In genomic region chr2:148717072-148717471, GRCm38 (mm10) we compare ENCODE assay signal across 27 mouse cellular contexts. TPM values are rescaled to one million over a fixed set of nuclear protein-coding genes. Genes with fewer than 3 reads are reported as not detected.
DNase-seq lines count a peak whose midpoint lies in the region; ATAC-seq and TF ChIP-seq lines count a peak whose summit lies in the region.
"Had no signal": no experiment of that assay in that cellular context is flagged by ENCODE, and none has a peak within 500 bp of the region (broad histone marks: within the 10 kb centered on the region; RNA-seq: fewer than 3 reads in every experiment).

No protein-coding gene starts in this region.

- no peak overlapping the region for H3K9ac ChIP-seq in heart, embryonic 14.5 days (ENCODE audit: low read length)
- no peak overlapping the region for H3K9ac ChIP-seq in kidney, postnatal 0 days (ENCODE audit: low read depth, low read length)
- H3K9ac ChIP-seq in hindbrain, embryonic 11.5 days (ENCODE audit: low read depth, low read length) = no peak overlapping the region
- H3K9ac ChIP-seq: forebrain, embryonic 12.5 days; liver, embryonic 14.5 days; midbrain, embryonic 13.5 days had no signal

- H3K27me3 ChIP-seq in heart, embryonic 14.5 days (ENCODE audit: control insufficient read depth, insufficient read depth, low read length) = no peaks in the 10 kb centered on the region
- H3K27me3 ChIP-seq in kidney, postnatal 0 days (ENCODE audit: insufficient read depth, low read length) = no peaks in the 10 kb centered on the region
- H3K27me3 ChIP-seq in myocyte (ENCODE audit: control insufficient read depth, insufficient read depth, insufficient read length) = no peaks in the 10 kb centered on the region
- no peaks in the 10 kb centered on the region for H3K27me3 ChIP-seq in hindbrain, embryonic 11.5 days (ENCODE audit: control insufficient read depth, insufficient read depth, low read length)
- H3K27me3 ChIP-seq: forebrain, embryonic 12.5 days; midbrain, embryonic 13.5 days had no signal

- H3K36me3 ChIP-seq in heart, embryonic 14.5 days (ENCODE audit: control insufficient read depth, insufficient read depth, low read length) = no peaks in the 10 kb centered on the region
- 0 out of 2 replicates have a peak, but pooled peaks cover 3% of the 10 kb centered on the region for H3K36me3 ChIP-seq in kidney, postnatal 0 days (ENCODE audit: insufficient read depth, low read length)
- peaks cover 5% of the 10 kb centered on the region for H3K36me3 ChIP-seq in myocyte (ENCODE audit: control insufficient read depth, insufficient read depth)
- no peaks in the 10 kb centered on the region for H3K36me3 ChIP-seq in hindbrain, embryonic 11.5 days (ENCODE audit: control insufficient read depth, insufficient read depth, low read length)
- H3K36me3 ChIP-seq: embryonic facial prominence, embryonic 10.5 days; hindbrain, embryonic 10.5 days had no signal

- 35% methylated on average over 2 of the region's 2 CpGs for WGBS in heart, embryonic 14.5 days
- 66% methylated on average over 2 of the region's 2 CpGs for WGBS in kidney, postnatal 0 days
- WGBS in hindbrain, embryonic 11.5 days = 80% methylated on average over 2 of the region's 2 CpGs

- ATAC-seq in heart, embryonic 14.5 days (ENCODE audit: insufficient number of reproducible peaks, insufficient read depth, low FRiP score, low read depth) = no peak
- ATAC-seq in kidney, postnatal 0 days (replicated peaks; ENCODE audit: low FRiP score, low read depth) = peak; percentile 72; the same call in 1 of the 2 replicates
- ATAC-seq in hindbrain, embryonic 11.5 days (ENCODE audit: low FRiP score) = no peak
- ATAC-seq: midbrain, embryonic 13.5 days had no signal

- TF ChIP-seq POLR2A in myocyte (IDR thresholded peaks at IDR 0.05; ENCODE audit: insufficient read length, low read depth) = no peak

- DNase-seq in heart, adult 18-20 months = no peak
- DNase-seq in layer of hippocampus, adult 2 months (ENCODE audit: low spot score in 2 of 2) = no peak
- DNase-seq in layer of hippocampus, adult 9-10 months (ENCODE audit: low spot score) = no peak
- DNase-seq in kidney, postnatal 0 days (ENCODE audit: low spot score) = no peak
- no peak for DNase-seq in hindbrain, embryonic 11.5 days (ENCODE audit: low spot score)
- no peak for DNase-seq in neural tube, embryonic 10.5 days (ENCODE audit: extremely low spot score, low spot score)
- DNase-seq: cerebellum, adult 8-10 months; gastrocnemius, postnatal 36 days; layer of hippocampus, postnatal 36 days; right cerebral cortex, postnatal 4 days had no signal

- H3K9me3 ChIP-seq in heart, embryonic 14.5 days (ENCODE audit: control insufficient read depth, low read length) = no peaks in the 10 kb centered on the region
- no peaks in the 10 kb centered on the region for H3K9me3 ChIP-seq in kidney, postnatal 0 days (replicated peaks; ENCODE audit: low read length)
- no peaks in the 10 kb centered on the region for H3K9me3 ChIP-seq in hindbrain, embryonic 11.5 days (ENCODE audit: control insufficient read depth, low read length)
- H3K9me3 ChIP-seq: embryonic facial prominence, embryonic 10.5 days; forebrain, embryonic 12.5 days; hindbrain, embryonic 10.5 days; midbrain, embryonic 13.5 days had no signal

- TF ChIP-seq CTCF in layer of hippocampus, adult 2 months (conservative IDR thresholded peaks at IDR 0.05) = no peak
- no peak for TF ChIP-seq CTCF in kidney, postnatal 0 days (IDR thresholded peaks at IDR 0.05; ENCODE audit: low read depth)

- peak overlapping the region; percentile 1 to 72; a peak in 3 of 4 replicates for H3K27ac ChIP-seq in heart, embryonic 14.5 days (replicated peaks in 1 of 2; ENCODE audit: control insufficient read depth in 1 of 2, insufficient read depth in 1 of 2, low read depth in 2 of 2, low read length in 2 of 2)
- peak overlapping the region; percentile 32; the same call in 1 of the 2 replicates for H3K27ac ChIP-seq in layer of hippocampus, adult 2 months
- no peak overlapping the region for H3K27ac ChIP-seq in kidney, postnatal 0 days
- no peak overlapping the region for H3K27ac ChIP-seq in hindbrain, embryonic 11.5 days (ENCODE audit: low read depth, low read length)
- H3K27ac ChIP-seq: embryonic facial prominence, embryonic 10.5 days; forebrain, embryonic 12.5 days; hindbrain, embryonic 10.5 days; liver, embryonic 14.5 days; midbrain, embryonic 13.5 days had no signal

- H3K79me2 ChIP-seq in myocyte (ENCODE audit: control insufficient read depth, insufficient read depth) = peaks cover 47% of the 10 kb centered on the region

- peak overlapping the region; percentile 16; the same call in 1 of the 2 replicates for H3K4me2 ChIP-seq in heart, embryonic 14.5 days (ENCODE audit: low read length)
- H3K4me2 ChIP-seq in kidney, postnatal 0 days (ENCODE audit: low read length) = no peak overlapping the region
- H3K4me2 ChIP-seq in myocyte (ENCODE audit: low read depth) = peak overlapping the region; percentile 1
- H3K4me2 ChIP-seq in hindbrain, embryonic 11.5 days (replicated peaks; ENCODE audit: low read depth, low read length) = no peak overlapping the region
- H3K4me2 ChIP-seq: forebrain, embryonic 12.5 days; midbrain, embryonic 13.5 days had no signal

- peaks cover 5 to 19% of the 10 kb centered on the region in 2 experiments for H3K4me1 ChIP-seq in heart, embryonic 14.5 days (ENCODE audit: control insufficient read depth in 2 of 2, insufficient read depth in 2 of 2, low read length in 2 of 2)
- no peaks in the 10 kb centered on the region for H3K4me1 ChIP-seq in kidney, postnatal 0 days (replicated peaks; ENCODE audit: insufficient read depth, low read length)
- H3K4me1 ChIP-seq in hindbrain, embryonic 11.5 days (replicated peaks; ENCODE audit: control insufficient read depth, insufficient read depth, low read length) = no peaks in the 10 kb centered on the region
- H3K4me1 ChIP-seq: embryonic facial prominence, embryonic 10.5 days; forebrain, embryonic 12.5 days; hindbrain, embryonic 10.5 days had no signal

- H3K4me3 ChIP-seq in heart, embryonic 14.5 days (ENCODE audit: control insufficient read depth in 1 of 2, insufficient read depth in 1 of 2, low read depth in 1 of 2, low read length in 2 of 2) = no peak overlapping the region
- no peak overlapping the region for H3K4me3 ChIP-seq in layer of hippocampus, adult 2 months
- H3K4me3 ChIP-seq in kidney, postnatal 0 days (replicated peaks; ENCODE audit: low read depth, low read length) = no peak overlapping the region
- H3K4me3 ChIP-seq in myocyte = no peak overlapping the region
- no peak overlapping the region for H3K4me3 ChIP-seq in hindbrain, embryonic 11.5 days (ENCODE audit: low read depth, low read length)
- H3K4me3 ChIP-seq: embryonic facial prominence, embryonic 10.5 days; forebrain, embryonic 12.5 days; hindbrain, embryonic 10.5 days; midbrain, embryonic 13.5 days had no signal

- H3ac ChIP-seq in myocyte (ENCODE audit: control insufficient read depth, insufficient read length) = no peak overlapping the region

TF ChIP-seq in myocyte, 11 proteins besides CTCF, POLR2A, EP300 and RAD21:
- TF ChIP-seq MYOG (IDR thresholded peaks at IDR 0.05; ENCODE audit: control insufficient read depth in 1 of 3, insufficient read depth in 1 of 3, insufficient read length in 2 of 3, low read depth in 2 of 3) (peak in 2 of 3 experiments; percentile 23 to 31), MYOD1 (IDR thresholded peaks at IDR 0.05; ENCODE audit: control insufficient read depth in 1 of 3, insufficient read length in 2 of 3, low read depth in 2 of 3) (peak in 1 of 3 experiments; percentile 35), SRF (IDR thresholded peaks at IDR 0.05; ENCODE audit: control insufficient read depth, insufficient read length, low read depth) (no peak), TCF12 (IDR thresholded peaks at IDR 0.05; ENCODE audit: insufficient read depth, poor library complexity, severe bottlenecking) (no peak)

RNA-seq across cellular contexts. Expression of gene Napb, which starts 15.2 kb away (rescaled TPM):
- 3.0 and 3.4 TPM in 2 replicates for polyA plus RNA-seq in heart, embryonic 14.5 days (2014; fragmentation: Nextera tagmentation; extraction: Ambion mirVana)
- 1 to 10 TPM; 1.1 to 1.4 TPM for total RNA-seq in heart, adult 18-20 months (2021)
- total RNA-seq in layer of hippocampus, adult 2 months (2021) = 100 to 1,000 TPM; 294 to 323 TPM
- polyA plus RNA-seq in kidney, postnatal 0 days (2015; fragmentation: Nextera tagmentation; extraction: Ambion mirVana) = 1.3 and 1.4 TPM in 2 replicates
- polyA plus RNA-seq in myocyte (2012; fragmentation: generic; extraction: Trizol) = 2.3 TPM
- polyA plus RNA-seq in hindbrain, embryonic 11.5 days (2014; fragmentation: Nextera tagmentation; extraction: Ambion mirVana) = 24.1 and 25.8 TPM in 2 replicates

RNA-seq across cellular contexts. Expression of gene Cstl1, which starts 33.1 kb away (rescaled TPM):
- polyA plus RNA-seq in heart, embryonic 14.5 days (2014; fragmentation: Nextera tagmentation; extraction: Ambion mirVana) = not detected in 2 replicates
- total RNA-seq in heart, adult 18-20 months (2021) = not detected
- total RNA-seq in layer of hippocampus, adult 2 months (2021) = under 1 TPM; 0.69 to 0.83 TPM
- polyA plus RNA-seq in kidney, postnatal 0 days (2015; fragmentation: Nextera tagmentation; extraction: Ambion mirVana) = not detected in 2 replicates
- polyA plus RNA-seq in myocyte (2012; fragmentation: generic; extraction: Trizol) = 0.07 TPM
- polyA plus RNA-seq in hindbrain, embryonic 11.5 days (2014; fragmentation: Nextera tagmentation; extraction: Ambion mirVana) = 0.32 TPM in 1 of 2 replicates, not detected in the other
- total RNA-seq: common myeloid progenitor, adult 5-6 weeks; gastrocnemius, postnatal 36 days had no signal
- polyA plus RNA-seq: embryonic facial prominence, embryonic 10.5 days; forebrain, embryonic 12.5 days; hindbrain, embryonic 10.5 days; limb, embryonic 14.5 days; liver, embryonic 14.5 days; lung, embryonic 16.5 days; midbrain, embryonic 13.5 days; neural tube, embryonic 14.5 days; stomach, embryonic 16.5 days; thymus, postnatal 0 days; urinary bladder, adult 2 months had no signal

RNA-seq across cellular contexts. Expression of gene Gzf1, which starts 36.2 kb away (rescaled TPM):
- polyA plus RNA-seq in heart, embryonic 14.5 days (2014; fragmentation: Nextera tagmentation; extraction: Ambion mirVana) = 15.6 and 17.9 TPM in 2 replicates
- 10 to 100 TPM; 26.2 to 29.3 TPM for total RNA-seq in heart, adult 18-20 months (2021)
- total RNA-seq in layer of hippocampus, adult 2 months (2021) = 10 to 100 TPM; 29.1 to 33.3 TPM
- polyA plus RNA-seq in kidney, postnatal 0 days (2015; fragmentation: Nextera tagmentation; extraction: Ambion mirVana) = 20.0 and 20.5 TPM in 2 replicates
- 12.7 TPM for polyA plus RNA-seq in myocyte (2012; fragmentation: generic; extraction: Trizol)
- polyA plus RNA-seq in hindbrain, embryonic 11.5 days (2014; fragmentation: Nextera tagmentation; extraction: Ambion mirVana) = 21.0 and 24.8 TPM in 2 replicates

RNA-seq across cellular contexts. Expression of gene Nxt1, which starts 44.7 kb away (rescaled TPM):
- polyA plus RNA-seq in heart, embryonic 14.5 days (2014; fragmentation: Nextera tagmentation; extraction: Ambion mirVana) = 46.2 and 52.3 TPM in 2 replicates
- 1 to 10 TPM; 6.4 to 8.2 TPM for total RNA-seq in heart, adult 18-20 months (2021)
- 10 to 100 TPM; 12.0 to 14.3 TPM for total RNA-seq in layer of hippocampus, adult 2 months (2021)
- 75.3 and 77.2 TPM in 2 replicates for polyA plus RNA-seq in kidney, postnatal 0 days (2015; fragmentation: Nextera tagmentation; extraction: Ambion mirVana)
- 36.8 TPM for polyA plus RNA-seq in myocyte (2012; fragmentation: generic; extraction: Trizol)
- 113 and 114 TPM in 2 replicates for polyA plus RNA-seq in hindbrain, embryonic 11.5 days (2014; fragmentation: Nextera tagmentation; extraction: Ambion mirVana)

RNA-seq across cellular contexts. Expression of gene Cst11, which starts 54.2 kb away (rescaled TPM):
- polyA plus RNA-seq in heart, embryonic 14.5 days (2014; fragmentation: Nextera tagmentation; extraction: Ambion mirVana) = not detected in 2 replicates
- not detected for total RNA-seq in heart, adult 18-20 months (2021)
- not detected for total RNA-seq in layer of hippocampus, adult 2 months (2021)
- polyA plus RNA-seq in kidney, postnatal 0 days (2015; fragmentation: Nextera tagmentation; extraction: Ambion mirVana) = not detected in 2 replicates
- not detected for polyA plus RNA-seq in myocyte (2012; fragmentation: generic; extraction: Trizol)
- polyA plus RNA-seq in hindbrain, embryonic 11.5 days (2014; fragmentation: Nextera tagmentation; extraction: Ambion mirVana) = not detected in 2 replicates
- total RNA-seq: adrenal gland, adult 18-20 months; adrenal gland, postnatal 4 days; common myeloid progenitor, adult 5-6 weeks; gastrocnemius, postnatal 36 days; layer of hippocampus, postnatal 36 days; left cerebral cortex, postnatal 25 days had no signal
- polyA plus RNA-seq: embryonic facial prominence, embryonic 10.5 days; forebrain, embryonic 12.5 days; hindbrain, embryonic 10.5 days; limb, embryonic 14.5 days; liver, embryonic 14.5 days; lung, embryonic 16.5 days; midbrain, embryonic 13.5 days; neural tube, embryonic 14.5 days; stomach, embryonic 16.5 days; thymus, postnatal 0 days; urinary bladder, adult 2 months had no signal

Comparison
In these comparisons a context has a peak if more than half of its experiments do, and no peak if none do; other contexts are left out.
1. H3K27ac ChIP-seq: peak in heart, embryonic 14.5 days (2 of 2) and layer of hippocampus, adult 2 months (single experiment); none in kidney, postnatal 0 days (single experiment) and hindbrain, embryonic 11.5 days (single experiment).
2. H3K4me2 ChIP-seq: peak in heart, embryonic 14.5 days (single experiment) and myocyte (single experiment); none in kidney, postnatal 0 days (single experiment) and hindbrain, embryonic 11.5 days (single experiment).